Mouse (Mus musculus) limb, embryonic 13.5 days (tissue): Measurements from ENCODE around the gene Tmem88b. TPM values are rescaled to one million over a fixed set of nuclear protein-coding genes. Genes with fewer than 3 reads are reported as not detected.

Experiments
- ATAC-seq: fragments of 200-750 bp; cut with Nextera tagmentation; 2 replicates; pipeline ENCODE4 v1.8.0; 2017; ENCODE audit warnings: low read depth, moderate number of reproducible peaks, moderate TSS enrichment; ENCODE audit not compliant: low FRiP score
- H3K27ac ChIP-seq: fragments of 300-500 bp; sonication (generic); 2 replicates; pipeline ENCODE4 v1.5.1; 2015; ENCODE audit warnings: inconsistent platforms, mild to moderate bottlenecking, moderate library complexity
- H3K27me3 ChIP-seq: fragments of 300-500 bp; sonication (generic); 2 replicates; pipeline ENCODE4 v1.6.1; 2015; ENCODE audit warnings: mild to moderate bottlenecking, inconsistent platforms
- H3K36me3 ChIP-seq: fragments of 300-500 bp; sonication (generic); 2 replicates; pipeline ENCODE4 v1.6.1; 2015; ENCODE audit warnings: inconsistent platforms, mild to moderate bottlenecking, moderate library complexity
- H3K4me1 ChIP-seq: fragments of 300-500 bp; sonication (generic); 2 replicates; pipeline ENCODE4 v1.6.1; 2015; ENCODE audit warnings: inconsistent platforms
- H3K4me2 ChIP-seq: fragments of 300-500 bp; sonication (generic); replicated peaks from 2 replicates; pipeline ENCODE4 v1.6.1; 2015; ENCODE audit warnings: inconsistent platforms, mild to moderate bottlenecking, moderate library complexity
- H3K4me3 ChIP-seq: fragments of 300-500 bp; sonication (generic); 2 replicates; pipeline ENCODE4 v1.5.1; 2015; ENCODE audit warnings: moderate library complexity, mild to moderate bottlenecking, inconsistent platforms
- H3K9ac ChIP-seq: fragments of 300-500 bp; sonication (generic); 2 replicates; pipeline ENCODE4 v1.6.1; 2015; ENCODE audit warnings: mild to moderate bottlenecking, inconsistent platforms
- H3K9me3 ChIP-seq: fragments of 300-500 bp; sonication (generic); 2 replicates; pipeline ENCODE4 v1.6.1; 2016; ENCODE audit warnings: inconsistent platforms
- WGBS: fragments of 180-500 bp; shearing (Covaris S2); methylation state at CpG from one replicate; pipeline ENCODE4 v1.1.7; 2015; 5-methylcytosine and 5-hydroxymethylcytosine counted together
- microRNA-seq: library from miRNA; unstranded; fragments of <30 nt; microRNA quantifications from one replicate; pipeline ENCODE4, GENCODE M21; 2016
- polyA plus RNA-seq: library from polyadenylated mRNA; unstranded; fragments of >200 nt; fragmentation: Nextera tagmentation; extraction: Ambion mirVana; gene quantifications from 2 replicates; pipeline ENCODE4 v1.2.1, GENCODE M21; 2015

The Tmem88b gene
- polyA plus RNA-seq, 1 experiment from 2014 or later: 0.81 TPM

DNA sequence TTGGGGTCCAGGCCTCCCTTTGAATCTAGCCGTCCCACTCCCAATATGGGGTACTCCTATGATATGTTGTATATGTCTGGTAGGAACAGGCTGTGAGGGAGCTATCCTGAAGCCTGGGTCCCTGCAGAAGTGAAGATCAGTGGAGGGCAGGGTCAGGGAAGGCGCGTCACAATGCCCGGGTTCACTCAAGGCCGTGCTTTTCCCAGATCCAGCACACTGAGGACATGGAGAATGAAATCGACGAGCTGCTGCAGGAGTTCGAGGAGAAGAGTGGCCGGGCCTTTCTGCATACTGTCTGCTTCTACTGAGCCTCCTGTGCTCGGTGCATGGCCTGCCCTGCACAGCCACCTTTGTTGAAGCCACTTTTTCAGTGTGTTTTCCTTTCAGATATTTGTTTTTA is 52.4 kb downstream of the Tmem88b start:
- no peak overlapping the region for H3K9ac ChIP-seq

More for the DNA sequence above, 52.4 kb downstream of the Tmem88b start:
- no peaks in the 10 kb centered on the region for H3K9me3 ChIP-seq
- 89% methylated on average over 10 of the region's 10 CpGs for WGBS
- H3K36me3 ChIP-seq: peaks cover 44% of the 10 kb centered on the region
- H3K4me2 ChIP-seq: peak overlapping the region; percentile 92
- H3K4me1 ChIP-seq: peaks cover 20% of the 10 kb centered on the region
- H3K27ac ChIP-seq: no peak overlapping the region; the same call in 1 of the 2 replicates
- no peak for ATAC-seq
- H3K4me3 ChIP-seq: peak overlapping the region; percentile 82
- H3K27me3 ChIP-seq: no peaks in the 10 kb centered on the region

Small RNA genes within 50 kb of the gene (microRNA-seq; reads per million reads assigned to microRNA genes)
- not detected for gene Gm27743

Other genes starting within 250 kb of the Tmem88b start
- gene Nadk, start 223.5 kb downstream of the Tmem88b start, polyA plus RNA-seq: 88.4 and 96.1 TPM in 2 replicates
- gene Slc35e2, start 184.5 kb downstream of the Tmem88b start, polyA plus RNA-seq: 8.5 and 10.1 TPM in 2 replicates
- gene Cdk11b, start 161.0 kb downstream of the Tmem88b start, polyA plus RNA-seq: 70.3 and 71.2 TPM in 2 replicates
- not detected in 2 replicates for gene Gm10563, start 140.5 kb downstream of the Tmem88b start, polyA plus RNA-seq
- gene Mmp23, start 132.5 kb downstream of the Tmem88b start, polyA plus RNA-seq: 17.1 and 19.1 TPM in 2 replicates
- 30.5 and 34.3 TPM in 2 replicates for gene Mib2, start 116.7 kb downstream of the Tmem88b start, polyA plus RNA-seq
- 8.4 and 10.2 TPM in 2 replicates for gene Fndc10, start 91.5 kb downstream of the Tmem88b start, polyA plus RNA-seq
- 141 and 150 TPM in 2 replicates for gene Ssu72, start 81.1 kb downstream of the Tmem88b start, polyA plus RNA-seq
- gene Tmem240, start 51.1 kb downstream of the Tmem88b start, polyA plus RNA-seq: 1.0 and 1.1 TPM in 2 replicates
- 94.4 and 100 TPM in 2 replicates for gene Atad3a, start 24.8 kb downstream of the Tmem88b start, polyA plus RNA-seq
- 11.1 and 11.6 TPM in 2 replicates for gene Vwa1, start 11.2 kb downstream of the Tmem88b start, polyA plus RNA-seq
- gene Ankrd65, start 4.6 kb upstream of the Tmem88b start, polyA plus RNA-seq: not detected in 2 replicates
- gene Mrpl20, start 17.0 kb upstream of the Tmem88b start, polyA plus RNA-seq: 213 and 220 TPM in 2 replicates
- 211 and 231 TPM in 2 replicates for gene Ccnl2, start 26.6 kb upstream of the Tmem88b start, polyA plus RNA-seq
- gene Aurkaip1, start 45.4 kb upstream of the Tmem88b start, polyA plus RNA-seq: 140 and 144 TPM in 2 replicates
- gene Mxra8, start 53.8 kb upstream of the Tmem88b start, polyA plus RNA-seq: 76.6 and 92.7 TPM in 2 replicates
- 4.3 and 5.7 TPM in 2 replicates for gene Dvl1, start 61.5 kb upstream of the Tmem88b start, polyA plus RNA-seq
- 0.25 and 0.33 TPM in 2 replicates for gene Tas1r3, start 77.5 kb upstream of the Tmem88b start, polyA plus RNA-seq
- gene Cptp, start 83.6 kb upstream of the Tmem88b start, polyA plus RNA-seq: 13.6 and 13.8 TPM in 2 replicates
- gene Ints11, start 83.7 kb upstream of the Tmem88b start, polyA plus RNA-seq: 71.2 and 74.8 TPM in 2 replicates
- gene Pusl1, start 105.9 kb upstream of the Tmem88b start, polyA plus RNA-seq: 51.8 and 55.9 TPM in 2 replicates
- 18.2 and 19.4 TPM in 2 replicates for gene Acap3, start 105.9 kb upstream of the Tmem88b start, polyA plus RNA-seq
- 113 and 126 TPM in 2 replicates for gene Ube2j2, start 158.0 kb upstream of the Tmem88b start, polyA plus RNA-seq
- 32.0 and 35.0 TPM in 2 replicates for gene C1qtnf12, start 176.4 kb upstream of the Tmem88b start, polyA plus RNA-seq
- 16.8 and 17.3 TPM in 2 replicates for gene B3galt6, start 206.8 kb upstream of the Tmem88b start, polyA plus RNA-seq
- 160 and 166 TPM in 2 replicates for gene Sdf4, start 207.0 kb upstream of the Tmem88b start, polyA plus RNA-seq
- gene Tnfrsf4, start 228.0 kb upstream of the Tmem88b start, polyA plus RNA-seq: 0.80 and 0.85 TPM in 2 replicates
- gene Tnfrsf18, start 240.3 kb upstream of the Tmem88b start, polyA plus RNA-seq: 2.8 and 2.9 TPM in 2 replicates